In the genomic region with DNA sequence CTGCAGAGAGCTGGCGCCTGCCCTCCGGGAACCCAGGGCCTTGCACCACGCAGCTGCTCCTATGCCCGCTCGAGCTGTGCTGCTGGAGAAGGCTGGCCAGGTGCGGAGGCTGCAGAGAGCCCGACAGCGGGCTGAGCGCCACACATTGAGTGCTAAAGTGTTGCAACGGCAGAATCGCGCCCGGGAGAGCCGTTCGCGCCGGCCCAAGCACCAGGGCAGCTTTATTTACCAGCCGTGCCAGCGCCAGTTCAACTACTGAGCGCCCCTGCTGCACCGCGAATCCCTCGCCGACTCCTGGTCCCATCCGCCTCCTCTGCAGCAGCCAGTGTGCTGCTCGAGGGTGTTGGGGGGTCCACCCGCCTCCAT, we compare ENCODE assay signal across 10 mouse cellular contexts. TPM values are rescaled to one million over a fixed set of nuclear protein-coding genes. Genes with fewer than 3 reads are reported as not detected.
DNase-seq lines count a peak whose midpoint lies in the region; ATAC-seq and TF ChIP-seq lines count a peak whose summit lies in the region.
"Had no signal": no experiment of that assay in that cellular context is flagged by ENCODE, and none has a peak within 500 bp of the region (broad histone marks: within the 10 kb centered on the region; RNA-seq: fewer than 3 reads in every experiment).

No protein-coding gene starts in this region.

- H3K9ac ChIP-seq in kidney, embryonic 16.5 days (replicated peaks; ENCODE audit: low read length), result no peak overlapping the region
- peak overlapping the region; percentile 60 for H3K9ac ChIP-seq in forebrain, embryonic 13.5 days
- H3K9ac ChIP-seq in limb, embryonic 13.5 days, result peak overlapping the region; percentile 39; the same call in 1 of the 2 replicates
- H3K9ac ChIP-seq in intestine, embryonic 16.5 days (ENCODE audit: low read depth, low read length), result no peak overlapping the region
- H3K9ac ChIP-seq: lung, embryonic 14.5 days; stomach, embryonic 15.5 days had no signal

- no peak for ATAC-seq in kidney, embryonic 16.5 days (ENCODE audit: low FRiP score, low TSS enrichment)
- no peak for ATAC-seq in forebrain, embryonic 13.5 days
- no peak for ATAC-seq in limb, embryonic 13.5 days (ENCODE audit: low FRiP score, low read depth)
- no peak for ATAC-seq in intestine, embryonic 16.5 days

- 17% methylated on average over 27 of the region's 27 CpGs for WGBS in kidney, embryonic 16.5 days
- 12% methylated on average over 27 of the region's 27 CpGs for WGBS in cerebellum, adult 2 months
- 12% methylated on average over 27 of the region's 27 CpGs for WGBS in forebrain, embryonic 13.5 days
- WGBS in limb, embryonic 13.5 days, result 14% methylated on average over 27 of the region's 27 CpGs
- 25% methylated on average over 27 of the region's 27 CpGs for WGBS in intestine, embryonic 16.5 days

- no peak overlapping the region for H3K4me3 ChIP-seq in kidney, embryonic 16.5 days (ENCODE audit: low read length)
- no peak overlapping the region for H3K4me3 ChIP-seq in cerebellum, adult 2 months (replicated peaks; ENCODE audit: insufficient read depth, low read depth, low read length)
- peak overlapping the region; percentile 14; the same call in 1 of the 2 replicates for H3K4me3 ChIP-seq in forebrain, embryonic 13.5 days
- no peak overlapping the region for H3K4me3 ChIP-seq in limb, embryonic 13.5 days
- no peak overlapping the region for H3K4me3 ChIP-seq in intestine, embryonic 16.5 days (ENCODE audit: low read length)
- H3K4me3 ChIP-seq: stomach, embryonic 15.5 days had no signal

- DNase-seq in kidney, adult 8-10 months, result no peak
- DNase-seq in cerebellum, adult 2 months, result peak; percentile 38 to 59
- DNase-seq in lung, adult 18-20 months, result no peak
- no peak for DNase-seq in lung, postnatal 10 days
- DNase-seq: lung, embryonic 14.5 days had no signal

- no peak for TF ChIP-seq POLR2A in cerebellum, adult 2 months (IDR thresholded peaks at IDR 0.05; ENCODE audit: borderline replicate concordance, insufficient read depth, low read length)

- H3K27ac ChIP-seq in kidney, embryonic 16.5 days (ENCODE audit: low read length), result no peak overlapping the region
- H3K27ac ChIP-seq in cerebellum, adult 2 months (ENCODE audit: insufficient read depth, low read length), result peak overlapping the region; percentile 55; the same call in 1 of the 2 replicates
- H3K27ac ChIP-seq in forebrain, embryonic 13.5 days, result peak overlapping the region; percentile 48
- H3K27ac ChIP-seq in limb, embryonic 13.5 days, result no peak overlapping the region
- H3K27ac ChIP-seq in intestine, embryonic 16.5 days (ENCODE audit: low read length), result no peak overlapping the region
- H3K27ac ChIP-seq: stomach, embryonic 15.5 days had no signal

- H3K4me1 ChIP-seq in kidney, embryonic 16.5 days (ENCODE audit: insufficient read depth, low read length), result peaks cover 21% of the 10 kb centered on the region
- peaks cover 20% of the 10 kb centered on the region for H3K4me1 ChIP-seq in cerebellum, adult 2 months (ENCODE audit: control insufficient read depth, insufficient read depth, low read length)
- H3K4me1 ChIP-seq in forebrain, embryonic 13.5 days, result peaks cover 48% of the 10 kb centered on the region
- H3K4me1 ChIP-seq in limb, embryonic 13.5 days, result peaks cover 28% of the 10 kb centered on the region
- peaks cover 10% of the 10 kb centered on the region; the same call in 1 of the 2 replicates for H3K4me1 ChIP-seq in intestine, embryonic 16.5 days (ENCODE audit: control insufficient read depth, insufficient read depth, low read length)

- H3K36me3 ChIP-seq in kidney, embryonic 16.5 days (ENCODE audit: insufficient read depth, low read length), result peaks cover 28% of the 10 kb centered on the region
- peaks cover 56% of the 10 kb centered on the region for H3K36me3 ChIP-seq in forebrain, embryonic 13.5 days (ENCODE audit: poor library complexity, severe bottlenecking)
- peaks cover 51% of the 10 kb centered on the region for H3K36me3 ChIP-seq in limb, embryonic 13.5 days
- H3K36me3 ChIP-seq in intestine, embryonic 16.5 days (ENCODE audit: control insufficient read depth, insufficient read depth, low read length), result peaks cover 3% of the 10 kb centered on the region; the same call in 1 of the 2 replicates

- H3K9me3 ChIP-seq in kidney, embryonic 16.5 days (ENCODE audit: low read length), result no peaks in the 10 kb centered on the region
- no peaks in the 10 kb centered on the region for H3K9me3 ChIP-seq in forebrain, embryonic 13.5 days (replicated peaks)
- H3K9me3 ChIP-seq in limb, embryonic 13.5 days, result no peaks in the 10 kb centered on the region
- no peaks in the 10 kb centered on the region for H3K9me3 ChIP-seq in intestine, embryonic 16.5 days (ENCODE audit: control insufficient read depth, low read length)
- H3K9me3 ChIP-seq: stomach, embryonic 15.5 days had no signal

- no peak for TF ChIP-seq CTCF in cerebellum, adult 2 months (IDR thresholded peaks at IDR 0.05; ENCODE audit: borderline replicate concordance, insufficient read depth, low read depth, low read length)

- no peaks in the 10 kb centered on the region for H3K27me3 ChIP-seq in kidney, embryonic 16.5 days (ENCODE audit: insufficient read depth, low read length)
- H3K27me3 ChIP-seq in cerebellum, adult 2 months (ENCODE audit: control insufficient read depth, insufficient read depth, low read length), result no peaks in the 10 kb centered on the region
- H3K27me3 ChIP-seq in forebrain, embryonic 13.5 days, result no peaks in the 10 kb centered on the region
- no peaks in the 10 kb centered on the region for H3K27me3 ChIP-seq in limb, embryonic 13.5 days
- no peaks in the 10 kb centered on the region for H3K27me3 ChIP-seq in intestine, embryonic 16.5 days (replicated peaks; ENCODE audit: control insufficient read depth, insufficient read depth, low read length)
- H3K27me3 ChIP-seq: stomach, embryonic 15.5 days had no signal

- 0 out of 2 replicates have a peak overlapping the region, but pooled peaks have one; percentile 3 for H3K4me2 ChIP-seq in kidney, embryonic 16.5 days (replicated peaks; ENCODE audit: low read depth, low read length)
- H3K4me2 ChIP-seq in forebrain, embryonic 13.5 days, result peak overlapping the region; percentile 44
- peak overlapping the region; percentile 38 for H3K4me2 ChIP-seq in limb, embryonic 13.5 days (replicated peaks)
- H3K4me2 ChIP-seq in intestine, embryonic 16.5 days (ENCODE audit: low read depth, low read length), result no peak overlapping the region
- H3K4me2 ChIP-seq: lung, embryonic 14.5 days; stomach, embryonic 15.5 days had no signal

RNA-seq across cellular contexts. Expression of gene Trp53inp2, which starts 5.7 kb away (rescaled TPM):
- polyA plus RNA-seq in kidney, embryonic 16.5 days (2015; fragmentation: Nextera tagmentation; extraction: Ambion mirVana), result 28.5 and 36.9 TPM in 2 replicates
- polyA plus RNA-seq in cerebellum, adult 2 months (2012; rRNA removed), result 195 and 211 TPM in 2 replicates
- 72.3 and 72.8 TPM in 2 replicates for polyA plus RNA-seq in forebrain, embryonic 13.5 days (2015; fragmentation: Nextera tagmentation; extraction: Ambion mirVana)
- 17.7 and 20.9 TPM in 2 replicates for polyA plus RNA-seq in limb, embryonic 13.5 days (2015; fragmentation: Nextera tagmentation; extraction: Ambion mirVana)
- 21.2 and 25.1 TPM in 2 replicates for polyA plus RNA-seq in intestine, embryonic 16.5 days (2015; fragmentation: Nextera tagmentation; extraction: Ambion mirVana)

RNA-seq across cellular contexts. Expression of gene Pigu, which starts 29.3 kb away (rescaled TPM):
- polyA plus RNA-seq in kidney, embryonic 16.5 days (2015; fragmentation: Nextera tagmentation; extraction: Ambion mirVana), result 65.0 and 72.5 TPM in 2 replicates
- polyA plus RNA-seq in cerebellum, adult 2 months (2012; rRNA removed), result 38.3 TPM in 2 replicates
- 44.6 and 49.1 TPM in 2 replicates for polyA plus RNA-seq in forebrain, embryonic 13.5 days (2015; fragmentation: Nextera tagmentation; extraction: Ambion mirVana)
- 45.6 and 46.2 TPM in 2 replicates for polyA plus RNA-seq in limb, embryonic 13.5 days (2015; fragmentation: Nextera tagmentation; extraction: Ambion mirVana)
- 61.3 and 61.5 TPM in 2 replicates for polyA plus RNA-seq in intestine, embryonic 16.5 days (2015; fragmentation: Nextera tagmentation; extraction: Ambion mirVana)

Comparison
In these comparisons a context has a peak if more than half of its experiments do, and no peak if none do; other contexts are left out.
1. H3K27ac ChIP-seq: peak in cerebellum, adult 2 months (single experiment) and forebrain, embryonic 13.5 days (single experiment); none in kidney, embryonic 16.5 days (single experiment), limb, embryonic 13.5 days (single experiment) and intestine, embryonic 16.5 days (single experiment).
2. H3K9ac ChIP-seq: peak in forebrain, embryonic 13.5 days (single experiment) and limb, embryonic 13.5 days (single experiment); none in kidney, embryonic 16.5 days (single experiment) and intestine, embryonic 16.5 days (single experiment).
3. DNase-seq: peak in cerebellum, adult 2 months (2 of 2); none in kidney, adult 8-10 months (0 of 2), lung, adult 18-20 months (0 of 2) and lung, postnatal 10 days (single experiment).